Mouse (Mus musculus) spleen, adult 2 months (tissue): ENCODE results near the gene Krt6b. TPM values are rescaled to one million over a fixed set of nuclear protein-coding genes. Genes with fewer than 3 reads are reported as not detected.
"Not testable (repeated sequence)": the region's sequence is repeated elsewhere in the genome, so short reads cannot be mapped to it uniquely, and the experiment has no call there.

Source experiments
- DNase-seq, 2 experiments: peaks; one replicate each; pipeline versions ENCODE4 v3.0.0 to v3.0.0-alpha.2; 2012 to 2021; ENCODE audit warnings: low spot score in 2 of 2, low read depth in 1 of 2
- H3K27ac ChIP-seq: fragments of 200-500 bp; 2 replicates; pipeline ENCODE4 v1.5.1; 2012; ENCODE audit warnings: low read length, inconsistent platforms; ENCODE audit not compliant: insufficient read depth
- H3K27me3 ChIP-seq: fragments of 200-500 bp; 2 replicates; pipeline ENCODE4 v1.6.1; 2012; ENCODE audit warnings: mild to moderate bottlenecking, moderate library complexity, low read length, inconsistent platforms; ENCODE audit not compliant: control insufficient read depth, insufficient read depth
- H3K36me3 ChIP-seq: fragments of 200-500 bp; 2 replicates; pipeline ENCODE4 v1.6.1; 2012; ENCODE audit warnings: mild to moderate bottlenecking, low read length, inconsistent platforms; ENCODE audit not compliant: control insufficient read depth, insufficient read depth
- H3K4me1 ChIP-seq: fragments of 200-500 bp; 2 replicates; pipeline ENCODE4 v1.6.1; 2011; ENCODE audit warnings: inconsistent platforms; ENCODE audit not compliant: control insufficient read depth, insufficient read depth, insufficient read length
- H3K4me3 ChIP-seq: fragments of 200-500 bp; 2 replicates; pipeline ENCODE4 v1.5.1; 2011; ENCODE audit warnings: mild to moderate bottlenecking, inconsistent platforms; ENCODE audit not compliant: insufficient read depth, insufficient read length; ENCODE audit errors: extremely low read depth
- CTCF ChIP-seq: fragments of 200-500 bp; IDR thresholded peaks from 2 replicates; pipeline ENCODE4 v1.5.1; 2011; ENCODE audit warnings: mild to moderate bottlenecking, inconsistent platforms; ENCODE audit not compliant: insufficient read depth, insufficient read length, insufficient replicate concordance; ENCODE audit errors: extremely low read depth
- POLR2A ChIP-seq: fragments of 200-500 bp; IDR thresholded peaks from 2 replicates; pipeline ENCODE4 v1.6.1; 2011; ENCODE audit warnings: low read depth, low read length, inconsistent platforms
- WGBS: fragments of 180-500 bp; shearing (Covaris S2); methylation state at CpG from one replicate; pipeline ENCODE4 v1.1.7; 2018; 5-methylcytosine and 5-hydroxymethylcytosine counted together
- polyA plus RNA-seq: library from polyadenylated mRNA; depleted of rRNA; stranded (reverse); fragments of >200 nt; gene quantifications from 2 replicates; pipeline ENCODE4 v1.2.3, GENCODE M21; 2012

The Krt6b gene
- polyA plus RNA-seq, 1 experiment: not detected

- TF ChIP-seq POLR2A (no peak), CTCF (no peak)
- H3K36me3 ChIP-seq: no peaks in the 10 kb centered on the region
- DNase-seq: no peak
- WGBS: 88% methylated on average over 9 of the region's 9 CpGs
- H3K27ac ChIP-seq: no peak overlapping the region
- H3K4me3 ChIP-seq: no peak overlapping the region
- no peaks in the 10 kb centered on the region for H3K27me3 ChIP-seq
- no peaks in the 10 kb centered on the region for H3K4me1 ChIP-seq
Observed at GRCm38 (mm10) chr15:101707454-101707853, 27.4 kb upstream of the Krt6b start.

GRCm38 (mm10) chr15:101704066-101704465 is 24.0 kb upstream of the Krt6b start:
- Histone ChIP-seq H3K36me3 (no peaks in the 10 kb centered on the region), H3K27ac (no peak overlapping the region), H3K4me3 (no peak overlapping the region), H3K27me3 (no peaks in the 10 kb centered on the region), H3K4me1 (no peaks in the 10 kb centered on the region)
- no peak for TF ChIP-seq CTCF
- TF ChIP-seq POLR2A: no peak
- no peak for DNase-seq
- WGBS: 69% methylated on average over 4 of the region's 4 CpGs

GRCm38 (mm10) chr15:101702380-101702779 is 22.3 kb upstream of the Krt6b start:
- H3K27me3 ChIP-seq: no peaks in the 10 kb centered on the region
- no peak overlapping the region for H3K4me3 ChIP-seq
- no peak for TF ChIP-seq CTCF
- TF ChIP-seq POLR2A: no peak
- no peaks in the 10 kb centered on the region for H3K4me1 ChIP-seq
- WGBS: 56% methylated on average over 2 of the region's 2 CpGs
- DNase-seq: no peak
- no peak overlapping the region for H3K27ac ChIP-seq
- H3K36me3 ChIP-seq: no peaks in the 10 kb centered on the region

GRCm38 (mm10) chr15:101699866-101700265 is 19.8 kb upstream of the Krt6b start:
- no peak for TF ChIP-seq CTCF
- TF ChIP-seq POLR2A: no peak
- H3K27ac ChIP-seq: no peak overlapping the region
- H3K27me3 ChIP-seq: no peaks in the 10 kb centered on the region
- no peaks in the 10 kb centered on the region for H3K36me3 ChIP-seq
- no peaks in the 10 kb centered on the region for H3K4me1 ChIP-seq
- DNase-seq: no peak
- H3K4me3 ChIP-seq: no peak overlapping the region
- WGBS: 84% methylated on average over 8 of the region's 8 CpGs

GRCm38 (mm10) chr15:101699192-101699591 is 19.1 kb upstream of the Krt6b start:
- Histone ChIP-seq H3K4me1 (no peaks in the 10 kb centered on the region), H3K27ac (no peak overlapping the region), H3K27me3 (no peaks in the 10 kb centered on the region), H3K4me3 (no peak overlapping the region), H3K36me3 (no peaks in the 10 kb centered on the region)
- no peak for DNase-seq
- TF ChIP-seq CTCF (no peak), POLR2A (no peak)
- WGBS: 49% methylated on average over 3 of the region's 3 CpGs

- TF ChIP-seq CTCF: no peak
- no peak for TF ChIP-seq POLR2A
- Histone ChIP-seq H3K4me3 (no peak overlapping the region), H3K4me1 (no peaks in the 10 kb centered on the region), H3K27ac (no peak overlapping the region), H3K27me3 (no peaks in the 10 kb centered on the region), H3K36me3 (no peaks in the 10 kb centered on the region)
- no peak for DNase-seq
- 76% methylated on average over 8 of the region's 8 CpGs for WGBS
Observed at GRCm38 (mm10) chr15:101697326-101698188, 17.5 kb upstream of the Krt6b start.

GRCm38 (mm10) chr15:101694207-101694606 is 14.1 kb upstream of the Krt6b start, which contains the start of gene Krt6a:
Gene Krt6a (minus strand): TSS chr15:101694307.
- Histone ChIP-seq H3K4me3 (no peak within 1 kb of the TSS), H3K27ac (no peak within 1 kb of the TSS), H3K27me3 (no peaks in the 10 kb centered on the region), H3K4me1 (no peaks in the 10 kb centered on the region), H3K36me3 (no peaks in the 10 kb centered on the region)
- TF ChIP-seq CTCF: no peak
- no peak for TF ChIP-seq POLR2A
- 78% methylated on average over 5 of the region's 5 CpGs for WGBS
- DNase-seq: no peak

GRCm38 (mm10) chr15:101690460-101690859 is 10.4 kb upstream of the Krt6b start:
- H3K27me3 ChIP-seq, DNase-seq, H3K36me3 ChIP-seq, H3K4me3 ChIP-seq, H3K4me1 ChIP-seq, H3K27ac ChIP-seq: not testable (repeated sequence)
- 93% methylated on average over 5 of the region's 5 CpGs for WGBS
